Mouse (Mus musculus) leukemia stem cell, adult 10-12 weeks (primary cell): Measurements from ENCODE around the gene Ahsa1. TPM values are rescaled to one million over a fixed set of nuclear protein-coding genes. Genes with fewer than 3 reads are reported as not detected.

Experiments
- polyA plus RNA-seq: library from polyadenylated mRNA; stranded (reverse); fragments of >175 nt; gene quantifications from 2 replicates; pipeline ENCODE4 v1.2.3, GENCODE M21; 2012; ENCODE audit warnings: low replicate concordance

Ahsa1 gene
- 65.5 and 69.7 TPM in 2 replicates for polyA plus RNA-seq

DNA sequence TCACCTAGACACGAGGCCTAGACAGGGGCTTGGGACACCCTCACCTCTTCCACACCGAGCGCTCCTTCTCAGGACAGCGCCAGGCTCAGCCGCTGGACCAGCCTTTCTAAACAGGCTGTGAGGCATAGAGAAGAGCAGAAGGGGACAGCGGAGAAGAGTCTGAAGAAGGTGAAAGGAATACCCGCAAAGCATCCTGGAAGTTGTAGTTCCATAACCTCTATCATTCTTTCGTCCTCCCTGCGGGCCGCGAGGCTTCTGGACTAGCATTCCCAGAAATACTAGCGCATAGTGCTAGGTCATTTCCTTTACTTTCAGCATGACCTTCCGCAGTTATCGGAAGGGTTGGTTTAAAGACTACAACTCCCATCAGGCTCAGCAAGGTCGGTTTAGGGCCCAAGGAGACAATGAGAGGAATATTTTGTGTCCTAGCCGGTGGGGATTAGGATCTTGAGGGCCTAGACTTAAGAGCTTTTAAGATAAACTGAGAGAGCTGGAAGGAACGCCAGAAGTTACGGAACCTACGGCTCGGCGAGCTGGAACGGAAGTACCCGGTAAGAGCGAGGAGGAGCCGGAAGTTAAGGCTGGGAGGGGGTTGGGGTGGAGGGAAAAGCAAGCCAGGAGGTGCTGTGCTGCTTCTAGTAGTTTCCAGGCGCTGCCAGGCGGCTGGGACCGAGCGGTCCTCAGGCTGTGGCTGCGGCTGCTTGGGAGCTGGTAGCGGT is at the start of gene Ahsa1, which contains the start of gene Vipas39:
Gene Ahsa1 (plus strand): TSS at position 372 of the 719 bp plus-strand sequence.
Gene Vipas39 (minus strand): TSS at position 149 of the 719 bp plus-strand sequence.

DNA sequence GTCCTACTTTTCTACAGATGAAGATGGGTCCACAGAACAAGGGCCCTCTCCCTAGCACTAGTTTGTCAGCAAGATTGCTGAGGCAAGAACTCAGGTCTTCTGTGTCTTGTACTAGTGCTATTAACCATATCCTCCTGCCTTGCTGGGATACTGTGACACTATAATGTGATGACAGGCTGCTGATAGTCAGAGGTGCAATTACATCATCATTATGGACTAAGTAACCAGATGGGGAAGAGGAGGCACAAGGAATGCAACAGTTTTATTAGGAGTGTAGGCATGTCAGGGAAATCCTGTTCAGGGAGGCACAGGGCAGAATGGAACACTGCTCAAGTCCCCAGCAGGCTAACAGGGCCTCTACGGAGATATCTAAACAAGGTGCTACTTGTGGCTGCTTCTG is 27.6 kb upstream of the Ahsa1 start, which contains the start of gene Noxred1:
Gene Noxred1 (minus strand): TSS at position 101 of the 400 bp plus-strand sequence.

DNA sequence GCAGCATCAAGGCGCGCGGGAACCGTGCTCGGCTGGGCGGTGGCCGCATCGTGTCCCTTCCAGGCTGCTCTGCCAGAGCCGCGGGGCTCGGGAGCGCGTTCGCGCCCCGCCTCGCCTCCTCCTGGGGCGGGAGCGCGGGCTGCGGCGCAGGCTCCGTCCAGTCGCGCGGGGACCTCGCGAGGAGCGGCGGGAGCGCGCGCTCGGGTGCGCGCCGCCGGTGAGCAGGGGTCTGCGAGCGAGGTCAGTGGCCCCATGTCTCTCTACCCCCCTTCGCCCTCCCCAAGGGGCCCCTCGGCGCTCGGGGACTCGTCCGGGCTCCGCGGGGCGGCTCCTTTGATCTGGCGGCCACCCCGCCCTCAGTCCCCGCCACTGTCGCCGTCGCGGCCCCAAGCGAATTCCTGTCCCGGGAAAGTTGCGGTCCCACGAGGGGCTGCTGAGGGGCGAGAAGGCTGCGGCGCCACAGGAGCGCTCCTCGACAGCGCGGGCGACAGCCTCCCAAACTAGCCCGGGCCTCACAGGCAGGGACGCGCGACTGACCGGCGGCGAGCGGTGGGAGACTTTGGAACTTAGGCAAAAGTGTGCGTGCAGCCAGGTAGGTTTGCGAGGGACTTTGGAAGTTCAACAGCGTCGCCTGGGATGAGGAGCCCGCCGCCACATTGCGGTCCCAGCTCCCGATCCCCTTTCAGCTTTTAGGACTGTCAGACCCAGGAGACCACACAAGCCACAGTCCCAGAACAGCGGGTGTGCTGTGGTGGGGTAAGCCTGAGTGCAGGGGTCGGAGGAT is 33.6 kb downstream of the Ahsa1 start, which contains the start of gene Ism2:
Gene Ism2 (minus strand): TSS at position 49 of the 784 bp plus-strand sequence.

Other genes starting within 250 kb of the Ahsa1 start
- gene Tmem63c, start 245.1 kb upstream of the Ahsa1 start, polyA plus RNA-seq: 0.10 TPM in 1 of 2 replicates, not detected in the other
- 0.15 TPM in 1 of 2 replicates, not detected in the other for gene Ngb, start 163.9 kb upstream of the Ahsa1 start, polyA plus RNA-seq
- gene Gstz1, start 119.3 kb upstream of the Ahsa1 start, polyA plus RNA-seq: 3.1 and 5.9 TPM in 2 replicates
- 3.3 and 6.6 TPM in 2 replicates for gene Pomt2, start 118.5 kb upstream of the Ahsa1 start, polyA plus RNA-seq
- not detected in 2 replicates for gene Samd15, start 66.8 kb upstream of the Ahsa1 start, polyA plus RNA-seq
- gene Tmed8, start 66.0 kb upstream of the Ahsa1 start, polyA plus RNA-seq: 1.0 and 1.5 TPM in 2 replicates
- gene Noxred1, start 27.7 kb upstream of the Ahsa1 start, polyA plus RNA-seq: not detected in 2 replicates
- gene Vipas39, start 223 bp upstream of the Ahsa1 start, polyA plus RNA-seq: 0.61 and 0.76 TPM in 2 replicates
- gene Ism2, start 33.2 kb downstream of the Ahsa1 start, polyA plus RNA-seq: not detected in 2 replicates
- gene Sptlc2, start 121.9 kb downstream of the Ahsa1 start, polyA plus RNA-seq: 13.0 and 15.6 TPM in 2 replicates
- gene Slirp, start 177.4 kb downstream of the Ahsa1 start, polyA plus RNA-seq: 0.73 TPM in 1 of 2 replicates, not detected in the other
- gene Alkbh1, start 177.5 kb downstream of the Ahsa1 start, polyA plus RNA-seq: 43.7 and 55.6 TPM in 2 replicates
- gene Snw1, start 205.8 kb downstream of the Ahsa1 start, polyA plus RNA-seq: 2.6 and 14.1 TPM in 2 replicates
- not detected in 2 replicates for gene Gm5788, start 228.2 kb downstream of the Ahsa1 start, polyA plus RNA-seq
- not detected in 2 replicates for gene Gm8300, start 247.8 kb downstream of the Ahsa1 start, polyA plus RNA-seq